15 mouse cellular contexts compared by ENCODE assay signal in genomic region chr7:27602835-27603234, GRCm38 (mm10). TPM values are rescaled to one million over a fixed set of nuclear protein-coding genes. Genes with fewer than 3 reads are reported as not detected.
DNase-seq lines count a peak whose midpoint lies in the region; ATAC-seq and TF ChIP-seq lines count a peak whose summit lies in the region.
"Had no signal": no experiment of that assay in that cellular context is flagged by ENCODE, and none has a peak within 500 bp of the region (broad histone marks: within the 10 kb centered on the region; RNA-seq: fewer than 3 reads in every experiment).

No protein-coding gene starts in this region.

- H3K4me2 ChIP-seq in hindbrain, postnatal 0 days (ENCODE audit: low read depth, low read length): no peak overlapping the region
- H3K4me2 ChIP-seq: embryonic facial prominence, embryonic 13.5 days; heart, embryonic 12.5 days; hindbrain, embryonic 15.5 days had no signal

- no peaks in the 10 kb centered on the region for H3K9me3 ChIP-seq in hindbrain, postnatal 0 days (ENCODE audit: low read length)
- no peaks in the 10 kb centered on the region for H3K9me3 ChIP-seq in hindbrain, embryonic 10.5 days
- no peaks in the 10 kb centered on the region for H3K9me3 ChIP-seq in limb, embryonic 10.5 days (replicated peaks)
- H3K9me3 ChIP-seq: embryonic facial prominence, embryonic 13.5 days; heart, embryonic 12.5 days; hindbrain, embryonic 15.5 days had no signal

- H3K4me3 ChIP-seq in hindbrain, postnatal 0 days (ENCODE audit: low read length): no peak overlapping the region
- H3K4me3 ChIP-seq in hindbrain, embryonic 10.5 days: no peak overlapping the region
- H3K4me3 ChIP-seq in limb, embryonic 10.5 days: no peak overlapping the region
- H3K4me3 ChIP-seq: embryonic facial prominence, embryonic 13.5 days; heart, embryonic 12.5 days; hindbrain, embryonic 15.5 days had no signal

- H3K4me1 ChIP-seq in hindbrain, postnatal 0 days (ENCODE audit: insufficient read depth, low read length): peaks cover 68% of the 10 kb centered on the region
- peaks cover 61% of the 10 kb centered on the region for H3K4me1 ChIP-seq in hindbrain, embryonic 10.5 days (replicated peaks)
- peaks cover 42% of the 10 kb centered on the region for H3K4me1 ChIP-seq in limb, embryonic 10.5 days

- H3K36me3 ChIP-seq in hindbrain, postnatal 0 days (ENCODE audit: insufficient read depth, low read length): no peaks in the 10 kb centered on the region
- 0 out of 2 replicates have a peak, but pooled peaks cover 3% of the 10 kb centered on the region for H3K36me3 ChIP-seq in hindbrain, embryonic 10.5 days
- H3K36me3 ChIP-seq in limb, embryonic 10.5 days: peaks cover 10% of the 10 kb centered on the region; the same call in 1 of the 2 replicates
- H3K36me3 ChIP-seq: heart, embryonic 12.5 days; hindbrain, embryonic 15.5 days had no signal

- DNase-seq in adrenal gland, postnatal 10 days: peak; percentile 53
- DNase-seq in adrenal gland, adult 18-20 months (ENCODE audit: low spot score in 2 of 2): no peak
- no peak for DNase-seq in hindbrain, postnatal 0 days (ENCODE audit: low spot score)
- DNase-seq in hindbrain, embryonic 10.5 days (ENCODE audit: low spot score): no peak
- DNase-seq in ovary, adult 18-20 months (ENCODE audit: low spot score): peak; percentile 34
- DNase-seq in ovary, postnatal 10 days (ENCODE audit: low spot score): no peak
- DNase-seq in yolk sac, embryonic 10.5 days (ENCODE audit: low spot score): peak; percentile 19
- no peak for DNase-seq in limb, embryonic 10.5 days (ENCODE audit: low spot score)
- DNase-seq: kidney, postnatal 14 days; lung, postnatal 4 days; right cerebral cortex, postnatal 14 days had no signal

- ATAC-seq in hindbrain, postnatal 0 days: no peak

- no peaks in the 10 kb centered on the region for H3K27me3 ChIP-seq in hindbrain, postnatal 0 days (ENCODE audit: insufficient read depth, low read length)
- H3K27me3 ChIP-seq in hindbrain, embryonic 10.5 days (ENCODE audit: insufficient read depth, poor library complexity, severe bottlenecking): no peaks in the 10 kb centered on the region
- no peaks in the 10 kb centered on the region for H3K27me3 ChIP-seq in limb, embryonic 10.5 days (ENCODE audit: low read depth, poor library complexity, severe bottlenecking)
- H3K27me3 ChIP-seq: embryonic facial prominence, embryonic 13.5 days; heart, embryonic 12.5 days; hindbrain, embryonic 15.5 days had no signal

- 68% methylated on average over 7 of the region's 7 CpGs for WGBS in hindbrain, postnatal 0 days
- 87% methylated on average over 7 of the region's 7 CpGs for WGBS in hindbrain, embryonic 10.5 days
- 87% methylated on average over 7 of the region's 7 CpGs for WGBS in limb, embryonic 10.5 days

- no peak for TF ChIP-seq CTCF in hindbrain, postnatal 0 days (IDR thresholded peaks at IDR 0.05; ENCODE audit: low read depth)

- no peak overlapping the region for H3K9ac ChIP-seq in hindbrain, postnatal 0 days (replicated peaks; ENCODE audit: low read length)
- H3K9ac ChIP-seq: embryonic facial prominence, embryonic 13.5 days; hindbrain, embryonic 15.5 days had no signal

- H3K27ac ChIP-seq in hindbrain, postnatal 0 days: peak overlapping the region; percentile 78; the same call in 1 of the 2 replicates
- H3K27ac ChIP-seq in hindbrain, embryonic 10.5 days: no peak overlapping the region
- H3K27ac ChIP-seq in limb, embryonic 10.5 days: no peak overlapping the region

RNA-seq across cellular contexts. Expression of gene Akt2, which starts 11.5 kb away (rescaled TPM):
- total RNA-seq in adrenal gland, postnatal 10 days (2021): 100 to 1,000 TPM; 237 to 317 TPM
- total RNA-seq in adrenal gland, adult 18-20 months (2021): 100 to 1,000 TPM; 209 to 250 TPM
- total RNA-seq in hindbrain, postnatal 0 days (2014; rRNA removed): 60.6 and 83.1 TPM in 2 replicates
- 62.3 and 64.0 TPM in 2 replicates for polyA plus RNA-seq in hindbrain, postnatal 0 days (2015; fragmentation: Nextera tagmentation; extraction: Ambion mirVana)
- 89.0 and 93.5 TPM in 2 replicates for polyA plus RNA-seq in hindbrain, embryonic 10.5 days (2016; fragmentation: Nextera tagmentation; extraction: Ambion mirVana)
- 91.3 and 95.0 TPM in 2 replicates for polyA plus RNA-seq in limb, embryonic 10.5 days (2016; fragmentation: Nextera tagmentation; extraction: Ambion mirVana)

RNA-seq across cellular contexts. Expression of gene 2310022A10Rik, which starts 49.8 kb away (rescaled TPM):
- total RNA-seq in adrenal gland, postnatal 10 days (2021): 10 to 100 TPM; 14.7 to 25.1 TPM
- 10 to 100 TPM; 13.5 to 18.9 TPM for total RNA-seq in adrenal gland, adult 18-20 months (2021)
- 8.1 and 8.2 TPM in 2 replicates for total RNA-seq in hindbrain, postnatal 0 days (2014; rRNA removed)
- 25.7 and 26.1 TPM in 2 replicates for polyA plus RNA-seq in hindbrain, postnatal 0 days (2015; fragmentation: Nextera tagmentation; extraction: Ambion mirVana)
- 36.3 and 39.3 TPM in 2 replicates for polyA plus RNA-seq in hindbrain, embryonic 10.5 days (2016; fragmentation: Nextera tagmentation; extraction: Ambion mirVana)
- 40.8 and 41.2 TPM in 2 replicates for polyA plus RNA-seq in limb, embryonic 10.5 days (2016; fragmentation: Nextera tagmentation; extraction: Ambion mirVana)

RNA-seq across cellular contexts. Expression of gene Pld3, which starts 49.8 kb away (rescaled TPM):
- 10 to 100 TPM; 84.0 to 86.6 TPM for total RNA-seq in adrenal gland, postnatal 10 days (2021)
- 100 to 1,000 TPM; 123 to 147 TPM for total RNA-seq in adrenal gland, adult 18-20 months (2021)
- 307 and 308 TPM in 2 replicates for total RNA-seq in hindbrain, postnatal 0 days (2014; rRNA removed)
- polyA plus RNA-seq in hindbrain, postnatal 0 days (2015; fragmentation: Nextera tagmentation; extraction: Ambion mirVana): 268 and 287 TPM in 2 replicates
- polyA plus RNA-seq in hindbrain, embryonic 10.5 days (2016; fragmentation: Nextera tagmentation; extraction: Ambion mirVana): 55.7 and 73.2 TPM in 2 replicates
- 31.6 and 49.5 TPM in 2 replicates for polyA plus RNA-seq in limb, embryonic 10.5 days (2016; fragmentation: Nextera tagmentation; extraction: Ambion mirVana)

RNA-seq across cellular contexts. Expression of gene Ttc9b, which starts 50.9 kb away (rescaled TPM):
- total RNA-seq in adrenal gland, postnatal 10 days (2021): under 1 TPM; 0.51 to 0.88 TPM
- not detected for total RNA-seq in adrenal gland, adult 18-20 months (2021)
- total RNA-seq in hindbrain, postnatal 0 days (2014; rRNA removed): 104 and 132 TPM in 2 replicates
- 124 and 127 TPM in 2 replicates for polyA plus RNA-seq in hindbrain, postnatal 0 days (2015; fragmentation: Nextera tagmentation; extraction: Ambion mirVana)
- 3.3 and 10.9 TPM in 2 replicates for polyA plus RNA-seq in hindbrain, embryonic 10.5 days (2016; fragmentation: Nextera tagmentation; extraction: Ambion mirVana)
- 0.23 TPM in 1 of 2 replicates, not detected in the other for polyA plus RNA-seq in limb, embryonic 10.5 days (2016; fragmentation: Nextera tagmentation; extraction: Ambion mirVana)
- total RNA-seq: monocyte, adult 5-6 weeks had no signal

Comparison
In these comparisons a context has a peak if more than half of its experiments do, and no peak if none do; other contexts are left out.
1. DNase-seq: peak in adrenal gland, postnatal 10 days (single experiment), ovary, adult 18-20 months (single experiment) and yolk sac, embryonic 10.5 days (single experiment); none in adrenal gland, adult 18-20 months (0 of 2), hindbrain, postnatal 0 days (single experiment), hindbrain, embryonic 10.5 days (single experiment), ovary, postnatal 10 days (single experiment) and limb, embryonic 10.5 days (single experiment).